Mouse (Mus musculus): Measurements from ENCODE around the gene Epha4. TPM values are rescaled to one million over a fixed set of nuclear protein-coding genes. Genes with fewer than 3 reads are reported as not detected.

The Epha4 gene
- total RNA-seq, 2 experiments from 2014 or later, result 6.3 to 10.0 TPM

GRCm38 (mm10) chr1:77484766-77485596 is 29.9 kb downstream of the Epha4 start:
- DNase-seq, result no peak

DNA sequence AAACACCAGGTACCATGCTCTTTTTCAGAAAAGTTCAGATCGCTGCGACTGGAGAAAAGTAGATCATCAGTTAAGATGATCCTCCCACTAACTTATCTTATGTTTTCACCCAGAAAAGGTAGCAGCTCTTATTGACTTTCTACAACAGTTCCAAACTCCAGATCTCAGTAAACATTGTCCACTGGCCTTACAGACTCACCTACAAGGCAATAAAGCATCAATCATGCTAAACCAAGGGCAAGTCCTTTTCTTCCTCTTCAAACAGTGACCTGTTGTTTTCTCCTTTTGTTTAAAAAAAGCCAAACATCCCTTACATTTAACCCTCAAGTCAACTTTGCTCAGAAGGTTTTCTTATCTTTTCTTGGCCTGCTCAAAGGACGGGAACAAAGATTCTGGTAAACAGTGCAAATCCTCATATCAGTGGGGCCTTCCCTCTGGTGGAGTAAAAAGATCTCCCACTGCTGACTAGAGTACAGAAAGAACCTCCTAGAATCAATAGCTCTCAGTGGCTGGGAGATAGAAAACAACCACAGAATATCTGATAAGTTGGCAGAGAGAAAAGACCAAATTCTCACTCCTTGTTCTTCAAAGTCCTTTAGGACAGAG is 39.0 kb downstream of the Epha4 start:
- no peak for DNase-seq

GRCm38 (mm10) chr1:77473446-77474376 is 41.2 kb downstream of the Epha4 start:
- no peak for DNase-seq

GRCm38 (mm10) chr1:77472566-77472965 is 42.3 kb downstream of the Epha4 start:
- DNase-seq, result no peak

DNA sequence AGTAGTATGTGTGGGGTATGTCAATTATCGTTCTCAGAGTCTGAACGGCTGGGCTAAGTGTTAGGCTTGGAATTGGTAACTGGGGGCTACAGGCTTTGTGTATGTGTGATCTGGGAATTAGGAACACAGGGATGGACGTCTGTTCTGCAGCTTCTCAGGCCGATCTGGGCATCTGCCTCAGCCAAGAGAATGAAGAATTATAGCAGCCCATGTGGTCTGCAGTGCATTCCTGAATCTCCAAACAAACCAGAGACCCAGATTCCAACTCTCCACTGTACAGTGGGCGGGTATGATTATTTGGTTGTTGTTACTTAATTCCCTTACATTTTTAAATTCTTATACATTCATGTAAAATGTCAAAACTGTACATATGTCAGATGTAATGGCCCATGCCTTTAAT is 43.4 kb downstream of the Epha4 start:
- DNase-seq, result no peak

DNA sequence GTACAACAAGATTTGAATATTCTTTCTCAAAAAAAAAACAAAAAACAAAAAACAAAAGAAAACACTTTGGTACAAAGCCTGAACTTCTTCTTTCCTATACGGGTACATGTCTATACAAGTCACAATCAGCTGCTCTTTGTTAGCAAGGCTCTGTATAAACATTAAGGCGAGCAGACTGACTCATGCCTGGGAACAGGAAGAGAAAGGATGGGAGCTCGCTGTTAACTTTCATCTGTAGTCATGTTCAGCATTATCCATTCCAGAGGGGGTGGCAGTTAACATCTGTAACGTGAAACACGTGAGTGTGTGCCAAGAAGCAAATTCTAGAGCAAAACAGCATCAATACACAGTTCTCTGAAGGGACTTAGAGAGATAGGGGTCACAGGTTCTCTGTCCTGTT is 43.9 kb downstream of the Epha4 start:
- DNase-seq, result no peak

DNA sequence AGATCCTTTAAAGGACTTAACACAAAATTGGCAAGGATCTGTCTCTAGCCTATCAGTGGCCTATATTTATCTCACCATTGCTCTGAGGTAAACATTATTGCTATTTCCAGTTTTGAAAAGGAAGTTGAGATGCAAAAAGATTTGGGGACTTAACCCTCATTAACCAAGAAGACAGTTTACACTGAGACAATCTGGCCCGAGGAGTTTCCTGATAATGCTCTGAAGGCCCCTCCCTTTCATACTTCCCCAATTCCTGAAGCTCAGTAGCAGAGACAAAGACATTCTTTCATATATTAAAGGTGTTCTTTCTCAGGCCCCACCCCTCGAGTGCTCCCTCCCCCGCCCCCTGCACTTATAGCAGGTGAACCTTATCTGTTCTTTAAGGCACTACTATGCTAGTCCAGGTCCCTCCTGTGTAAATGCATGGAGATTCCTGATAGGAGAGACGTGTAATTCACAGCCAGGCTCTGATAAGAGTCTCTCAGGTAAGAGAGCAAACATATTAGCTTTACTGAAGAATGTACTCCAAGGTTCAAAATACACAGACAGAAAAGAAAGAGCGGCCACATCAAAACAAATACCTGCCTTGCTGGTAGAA is 46.1 kb downstream of the Epha4 start:
- no peak for DNase-seq

DNA sequence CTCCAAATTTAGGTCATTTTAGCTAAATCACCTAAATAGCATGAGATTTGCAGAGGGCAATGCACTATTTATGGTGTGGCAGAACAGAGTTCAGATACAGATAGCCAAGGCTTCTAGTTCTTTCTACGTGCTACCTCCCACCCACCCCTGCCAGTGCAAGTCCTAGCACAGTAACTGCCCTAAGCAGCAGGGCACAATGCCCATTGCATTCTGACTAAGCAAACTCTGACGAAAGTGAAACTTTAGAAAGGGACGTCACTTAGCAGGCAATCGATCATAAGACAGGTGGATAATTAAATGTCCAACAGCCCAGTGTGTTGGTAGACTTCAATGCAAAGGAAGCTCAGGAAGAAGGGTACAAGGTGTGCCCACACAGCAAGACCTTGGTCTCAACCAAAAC is 49.4 kb downstream of the Epha4 start:
- DNase-seq, result no peak

- no peak for DNase-seq
These were observed 50.8 kb downstream of the Epha4 start for GRCm38 (mm10) chr1:77464108-77464507.

GRCm38 (mm10) chr1:77461877-77462615 is 52.8 kb downstream of the Epha4 start:
- no peak for DNase-seq

DNA sequence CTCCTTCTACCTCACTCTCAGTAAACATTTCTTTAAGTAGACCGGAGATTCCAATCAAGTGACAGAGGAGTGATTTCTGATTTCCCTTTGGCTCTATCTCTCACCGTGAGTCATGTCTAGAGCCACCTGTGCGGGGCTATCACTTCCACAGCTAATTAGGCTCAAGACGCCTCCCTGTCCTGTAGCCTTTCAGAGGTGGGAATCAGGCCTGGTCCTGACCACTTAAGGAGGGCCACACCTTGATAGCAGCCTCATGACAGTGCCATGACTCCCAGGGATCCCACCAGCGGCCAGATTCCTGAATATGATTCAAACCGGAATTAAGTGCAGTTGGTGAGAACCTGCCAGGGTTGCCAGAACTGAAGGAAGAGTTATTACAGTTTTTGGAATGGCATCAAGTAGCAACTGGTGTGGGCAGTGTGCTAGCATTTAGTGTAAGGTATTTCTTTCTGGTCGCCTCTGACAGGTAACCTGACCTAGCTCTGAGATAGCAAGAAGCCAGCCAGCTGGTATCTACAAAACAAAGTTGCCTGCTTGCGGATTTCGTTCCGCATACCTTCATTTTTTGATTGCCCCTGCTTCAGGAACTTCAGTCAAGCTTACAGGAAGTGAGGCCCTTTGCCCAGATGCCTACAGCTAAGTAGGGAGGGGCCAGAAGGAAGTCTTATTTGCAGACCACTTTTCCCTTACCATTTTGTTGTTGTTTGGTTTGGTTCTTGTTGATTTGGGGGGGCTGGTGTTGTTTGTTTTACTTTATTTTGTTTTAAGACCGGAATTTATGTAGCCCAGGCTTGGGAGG is 53.9 kb downstream of the Epha4 start:
- no peak for DNase-seq

DNA sequence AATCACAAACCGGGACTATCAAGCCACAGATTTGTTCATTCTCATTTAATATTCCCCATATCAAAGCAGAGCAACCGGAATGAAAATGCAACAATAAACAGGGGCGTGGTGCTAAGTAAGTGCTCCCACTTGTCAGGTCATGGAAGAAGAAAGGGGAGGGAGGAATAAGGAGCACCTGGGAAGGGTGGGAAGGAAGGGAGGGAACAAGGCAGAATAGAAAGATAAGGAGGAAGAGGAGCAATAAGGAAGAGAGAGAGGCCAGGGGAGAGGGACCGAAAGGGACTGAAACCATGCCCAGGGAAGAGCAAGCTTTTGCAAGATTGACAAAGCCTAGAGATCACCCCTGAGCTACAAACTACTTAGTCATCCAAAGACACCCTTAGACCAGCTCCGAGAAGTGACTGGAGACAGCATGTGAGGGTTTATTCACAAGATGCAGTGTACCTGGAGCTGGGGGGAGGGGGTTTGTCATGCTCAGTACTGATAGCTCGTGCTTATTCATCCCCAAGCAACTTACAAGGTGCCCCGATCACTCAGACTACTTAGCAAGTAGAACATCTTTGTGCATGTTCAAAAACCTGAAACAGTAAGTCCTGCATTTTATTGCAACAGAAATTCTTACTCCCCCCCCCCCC is 56.0 kb downstream of the Epha4 start:
- DNase-seq, result no peak

DNA sequence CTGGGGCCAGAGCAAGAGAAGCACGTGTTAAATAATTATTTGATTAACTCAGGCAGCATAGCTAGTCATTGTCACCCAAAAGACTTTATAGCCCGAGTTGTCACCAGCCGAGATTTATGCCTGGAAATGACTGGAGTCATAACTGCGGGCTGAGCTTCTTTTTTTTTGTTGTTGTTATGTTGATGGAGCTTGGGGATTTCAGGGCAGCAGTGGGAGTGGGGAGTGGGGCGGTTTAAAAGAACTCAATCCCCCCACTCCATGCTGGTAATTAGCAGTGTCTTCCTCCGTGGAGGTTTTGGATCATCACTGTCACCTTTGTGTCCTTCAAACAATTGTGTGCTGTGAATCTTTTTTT is 57.5 kb downstream of the Epha4 start:
- DNase-seq, result no peak

DNA sequence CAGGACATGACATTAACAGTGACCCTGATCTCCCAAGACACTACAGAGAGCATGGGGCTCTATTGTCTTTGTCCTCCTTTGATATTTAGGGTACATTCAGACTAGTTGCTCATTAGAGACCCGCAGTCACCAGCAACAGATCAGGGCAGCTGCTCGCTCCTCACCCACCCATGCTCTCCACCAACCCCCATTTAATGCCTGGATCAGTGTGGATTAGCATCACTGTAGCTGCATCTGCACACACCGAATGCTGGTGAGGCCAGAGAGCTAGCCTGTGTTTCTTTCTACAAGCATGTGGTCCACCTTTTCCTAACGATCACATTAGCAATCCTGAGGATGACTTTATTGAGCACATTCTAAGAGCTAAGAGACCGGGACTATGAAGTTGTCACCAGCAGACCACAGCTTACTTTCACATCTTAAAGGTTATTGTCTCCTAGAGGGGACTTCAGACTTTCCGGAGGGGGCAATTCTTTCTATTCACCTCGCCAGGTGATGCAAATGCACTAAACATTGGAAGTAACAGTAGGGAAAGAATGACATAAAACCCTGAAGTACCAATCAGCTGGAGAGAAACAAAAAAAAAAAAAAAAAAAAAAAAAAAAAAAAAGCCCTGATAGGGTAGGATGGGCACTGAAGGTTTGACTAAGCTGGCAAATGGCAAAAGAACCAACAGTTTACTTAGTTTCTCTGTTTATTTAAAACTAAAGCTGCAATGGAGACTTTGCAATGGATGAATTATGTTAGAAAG is 58.0 kb downstream of the Epha4 start:
- no peak for DNase-seq

DNA sequence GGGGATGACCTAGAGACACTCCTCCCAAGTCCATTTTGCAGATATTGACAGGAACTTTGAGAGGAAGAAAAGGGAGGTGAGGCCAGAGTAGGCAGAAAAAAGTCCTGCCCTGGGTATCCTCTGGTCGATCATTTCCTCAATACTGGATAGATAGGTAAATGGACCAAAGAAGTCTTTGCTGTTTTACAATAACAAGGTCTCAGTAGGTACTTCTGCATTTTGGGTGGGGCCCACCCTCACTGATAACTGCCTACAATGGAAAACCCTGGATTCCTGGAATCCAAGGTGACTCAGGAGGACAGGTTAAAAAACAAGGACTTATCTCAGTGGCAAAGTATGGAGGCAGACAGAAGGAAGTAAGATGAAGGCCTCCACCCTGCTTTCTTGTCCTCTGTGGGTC is 61.1 kb downstream of the Epha4 start:
- DNase-seq, result no peak

GRCm38 (mm10) chr1:77452721-77453120 is 62.2 kb downstream of the Epha4 start:
- DNase-seq, result no peak

- no peak for DNase-seq
These were observed 63.3 kb downstream of the Epha4 start for GRCm38 (mm10) chr1:77451541-77451940.

DNA sequence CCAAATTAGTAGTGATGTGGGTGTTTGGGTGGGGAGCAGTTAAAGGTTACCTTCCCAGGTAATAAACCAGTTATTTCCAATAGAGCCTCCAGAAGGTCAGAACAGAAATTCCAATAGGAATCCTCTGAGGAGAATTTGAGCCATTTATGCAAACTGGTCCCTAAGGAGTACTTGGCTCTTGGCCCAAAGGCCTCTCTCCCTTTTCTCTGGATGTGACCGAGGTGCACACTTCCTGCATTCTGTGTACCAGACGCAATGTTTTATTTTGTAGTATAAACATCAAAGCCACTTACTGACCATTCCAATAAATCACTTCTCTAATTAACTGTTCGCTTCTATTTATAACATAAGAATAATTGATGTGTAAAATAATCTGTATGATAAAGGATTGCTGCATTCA is 64.7 kb downstream of the Epha4 start:
- no peak for DNase-seq

DNA sequence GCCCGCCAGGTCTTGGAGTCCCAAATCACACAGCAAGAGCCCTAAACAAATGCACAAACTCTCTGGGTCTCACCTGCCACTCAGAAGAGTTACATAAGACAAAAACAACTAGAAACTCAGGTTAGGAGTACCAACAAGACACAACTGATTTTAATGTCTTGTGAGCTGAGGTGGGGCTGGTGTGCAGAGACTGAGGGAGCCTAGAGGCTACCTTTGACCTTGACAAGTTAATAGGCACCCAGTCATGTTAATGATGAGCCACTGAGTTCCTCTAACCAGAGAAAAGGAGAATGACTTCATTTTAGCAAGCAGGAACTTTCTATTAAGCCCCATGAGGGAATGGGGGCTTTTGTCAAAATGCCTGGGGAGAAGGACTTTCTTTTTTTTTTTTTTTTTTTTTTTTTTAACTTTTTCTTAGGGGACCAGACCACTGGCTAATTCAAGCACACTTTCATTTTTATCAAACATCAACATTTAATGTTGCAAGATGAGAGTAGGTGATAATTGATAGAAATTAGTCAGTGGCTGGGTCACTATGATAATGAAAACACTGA is 67.8 kb downstream of the Epha4 start:
- DNase-seq, result no peak
